Mouse (Mus musculus): ENCODE results near the gene Fam219b.
A peak's percentile ranks its signal among the peaks of the same experiment; 100 is the strongest.

Fam219b gene

GRCm38 (mm10) chr9:57537044-57537727 is at the start of gene Fam219b:
Fam219b (plus strand) TSS chr9:57537528.
- DNase-seq (ENCODE audit: low spot score), result peak; percentile 90

- DNase-seq (ENCODE audit: low spot score), result no peak
Observed at GRCm38 (mm10) chr9:57487807-57488206, 49.5 kb upstream of the Fam219b start.

GRCm38 (mm10) chr9:57493532-57493931 is 43.8 kb upstream of the Fam219b start:
- DNase-seq (ENCODE audit: low spot score), result no peak

DNA sequence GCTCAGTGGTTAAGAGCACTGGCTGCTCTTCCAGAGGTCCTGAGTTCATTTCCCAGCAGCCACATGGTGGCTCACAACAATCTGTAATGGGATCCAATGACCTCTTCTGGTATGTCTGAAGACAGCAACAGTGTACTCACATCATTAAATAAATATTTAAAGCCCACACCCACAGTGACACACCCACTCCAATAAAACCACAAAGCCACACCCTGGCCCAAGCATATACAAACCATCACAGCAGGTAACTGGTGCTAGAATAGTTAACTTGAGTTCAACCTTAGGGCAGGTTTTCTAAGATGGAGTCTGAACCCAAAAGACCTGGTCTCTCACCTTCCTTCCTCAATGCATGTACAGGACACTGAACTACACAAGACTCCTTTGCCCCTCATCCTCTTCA is 42.4 kb upstream of the Fam219b start:
- no peak for DNase-seq (ENCODE audit: low spot score)

DNA sequence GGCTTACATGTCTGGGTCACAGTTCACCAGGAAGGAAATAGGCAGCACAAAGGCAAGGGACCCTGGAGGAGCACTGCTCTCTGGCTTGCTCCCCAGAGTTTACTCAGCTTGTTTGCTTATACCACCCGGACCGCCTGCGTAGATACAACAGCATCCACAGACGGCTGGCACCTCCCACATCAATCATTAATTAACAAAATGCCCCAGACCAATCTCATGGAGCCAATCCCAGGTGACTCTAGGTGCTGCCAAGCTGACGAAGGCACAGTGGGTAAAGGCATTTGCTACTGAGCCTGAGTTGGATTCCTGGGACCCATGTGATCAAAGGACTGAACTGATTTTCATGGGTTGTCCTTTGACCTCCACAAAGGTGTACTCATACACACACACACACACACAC is 40.1 kb upstream of the Fam219b start:
- no peak for DNase-seq (ENCODE audit: low spot score)

GRCm38 (mm10) chr9:57498536-57498935 is 38.8 kb upstream of the Fam219b start:
- DNase-seq (ENCODE audit: low spot score), result no peak

DNA sequence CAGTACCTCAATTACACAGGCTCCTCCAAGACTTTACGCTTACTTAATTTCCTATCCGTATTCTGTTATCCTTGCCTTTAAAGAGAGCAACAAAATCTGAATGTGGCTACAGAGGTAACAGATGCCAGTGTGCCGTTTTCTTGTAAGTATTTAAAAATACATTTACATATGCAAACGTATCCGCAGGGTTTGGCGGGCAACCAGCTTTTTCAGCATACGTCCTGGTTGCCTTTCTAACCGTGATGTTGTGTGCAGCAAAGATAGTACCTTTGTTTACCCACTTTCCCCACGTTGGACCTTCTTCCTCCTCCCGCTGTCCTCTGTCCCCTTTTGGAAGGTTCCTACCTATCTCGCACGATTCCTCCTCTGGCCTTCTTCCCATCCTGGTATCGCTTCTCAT is 35.9 kb upstream of the Fam219b start:
- DNase-seq (ENCODE audit: low spot score), result no peak

DNA sequence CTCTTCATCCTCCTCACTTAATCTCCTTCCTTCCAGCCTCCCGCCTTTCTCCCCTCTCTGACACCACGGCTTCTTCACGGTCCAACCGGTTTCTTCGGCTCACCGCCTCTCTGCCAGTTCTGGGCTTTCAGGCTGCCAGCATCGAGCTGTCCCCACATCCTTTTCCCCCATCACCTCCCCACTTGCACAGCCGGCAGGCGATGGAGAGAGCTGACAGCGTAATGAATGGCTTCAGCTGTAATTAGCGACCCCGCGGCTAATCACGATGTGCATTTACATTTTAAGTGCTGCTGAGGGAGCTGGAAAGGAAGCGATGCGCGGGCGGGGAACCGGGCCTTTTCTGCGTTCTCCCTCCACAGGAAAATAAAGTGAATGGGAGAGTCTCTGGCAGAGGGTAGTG is 35.5 kb upstream of the Fam219b start:
- no peak for DNase-seq (ENCODE audit: low spot score)

DNA sequence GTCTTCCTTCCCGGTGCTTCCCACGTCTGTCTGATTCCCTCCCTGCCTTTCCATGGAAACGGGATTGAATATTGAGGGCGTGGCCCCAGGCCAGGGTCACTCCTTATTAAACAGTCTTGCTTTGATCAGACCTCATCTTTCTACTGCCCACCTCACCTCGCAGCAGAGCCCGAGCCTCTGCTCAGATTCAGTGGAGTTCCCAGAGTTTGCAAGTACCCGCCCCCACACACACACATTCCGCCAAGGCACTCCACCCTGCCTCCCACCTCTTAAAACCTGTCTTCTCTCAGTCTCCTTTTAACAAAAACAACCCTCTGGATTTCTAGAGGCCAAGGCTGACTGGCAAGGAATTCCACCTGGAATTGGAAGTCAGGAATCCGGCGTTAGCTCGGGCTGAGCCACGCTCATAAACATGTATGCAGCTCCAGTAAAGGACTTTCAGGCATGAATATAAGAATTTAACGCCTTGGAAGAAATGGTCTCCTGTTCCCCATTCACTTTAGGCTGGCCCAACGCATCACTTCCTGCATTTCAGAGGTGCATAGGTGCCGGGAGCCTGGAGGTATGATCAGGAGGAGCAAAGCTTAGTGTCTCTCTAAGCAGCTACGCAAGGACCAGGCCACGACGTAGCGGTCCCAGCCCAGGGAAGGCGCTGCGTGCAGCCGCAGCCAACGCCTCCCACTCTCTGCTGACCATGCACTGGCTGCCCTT is 34.3 kb upstream of the Fam219b start:
- DNase-seq (ENCODE audit: low spot score), result peak; percentile 34

DNA sequence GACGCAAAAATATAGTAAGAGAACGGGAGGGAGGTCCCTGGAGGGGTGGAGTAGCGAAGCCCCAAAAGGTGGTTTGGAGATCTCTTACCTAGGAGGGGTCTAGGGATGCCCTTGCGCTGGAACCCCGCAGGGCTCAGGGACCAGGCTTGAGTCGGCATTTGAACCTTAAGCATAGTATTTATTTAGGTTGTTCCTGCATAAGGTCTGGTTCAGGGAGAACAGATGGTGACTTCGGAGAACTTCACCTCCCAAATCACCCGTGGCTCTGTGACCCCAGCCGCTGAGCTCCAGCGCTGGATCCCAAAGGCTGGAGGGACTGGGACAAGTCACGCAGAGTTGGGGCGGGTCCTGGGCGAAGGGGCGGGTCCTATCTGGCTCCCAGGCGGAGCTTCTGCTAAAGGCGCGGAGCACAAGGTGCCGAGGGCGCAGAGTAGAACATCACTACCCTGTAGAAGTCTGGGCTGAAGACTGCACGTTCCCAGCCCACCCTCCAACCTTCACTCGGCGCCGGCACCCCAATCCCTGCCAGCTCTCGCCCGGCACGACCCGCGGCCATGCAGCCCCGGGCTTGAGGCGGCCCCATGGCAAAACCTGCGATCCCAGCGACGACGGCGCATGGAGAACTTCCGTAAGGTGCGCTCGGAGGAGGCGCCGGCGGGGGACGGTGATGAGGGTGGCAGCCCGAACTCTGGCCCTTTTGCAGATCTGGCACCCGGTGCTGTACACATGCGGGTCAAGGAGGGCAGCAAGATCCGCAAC is 33.5 kb upstream of the Fam219b start, which contains the start of gene Rpp25:
Rpp25 (plus strand) TSS at position 405 of the 759 bp plus-strand sequence.
- peak; percentile 68 for DNase-seq (ENCODE audit: low spot score)

- peak; percentile 79 for DNase-seq (ENCODE audit: low spot score)
Observed at GRCm38 (mm10) chr9:57504381-57504700, 33.0 kb upstream of the Fam219b start.

DNA sequence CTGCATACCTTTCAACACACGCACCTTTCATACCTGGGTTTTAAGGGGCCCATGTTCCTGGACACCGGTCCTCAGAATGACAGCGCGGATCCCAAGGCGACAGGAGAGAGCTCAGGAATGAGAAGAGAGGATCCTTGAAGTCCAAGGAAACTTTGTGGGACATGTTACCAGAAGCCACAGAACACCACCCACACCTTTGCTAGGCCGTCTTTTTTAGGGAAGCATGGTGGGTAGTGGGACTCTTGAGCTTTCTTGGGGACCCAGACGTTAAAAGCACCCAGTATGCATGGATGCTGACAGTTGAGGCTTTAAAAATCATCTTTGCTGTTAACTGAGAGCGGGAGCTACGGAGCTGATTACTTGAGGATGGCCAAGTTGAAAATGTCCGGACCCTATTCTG is 32.4 kb upstream of the Fam219b start:
- no peak for DNase-seq (ENCODE audit: low spot score)

DNA sequence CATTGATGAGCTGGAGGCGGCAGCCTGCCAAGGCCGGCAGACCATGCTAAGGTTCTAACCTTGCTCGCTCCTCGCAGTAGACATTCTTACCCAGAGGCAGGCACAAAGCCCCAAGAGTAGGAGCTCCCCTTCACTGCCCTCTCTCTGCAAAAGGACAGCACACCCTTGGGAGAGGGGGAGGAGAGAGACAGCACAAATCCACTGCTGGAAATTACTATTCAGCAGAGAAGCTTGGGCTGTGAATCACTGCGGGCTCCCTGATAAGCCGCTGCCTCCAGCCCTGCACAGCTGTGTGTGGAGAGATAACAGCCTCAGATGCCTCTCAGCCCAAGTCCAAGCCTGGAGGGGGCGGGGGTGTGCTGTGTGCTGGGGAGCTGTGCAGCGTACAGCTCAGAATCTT is 31.6 kb upstream of the Fam219b start:
- DNase-seq (ENCODE audit: low spot score), result peak; percentile 69

DNA sequence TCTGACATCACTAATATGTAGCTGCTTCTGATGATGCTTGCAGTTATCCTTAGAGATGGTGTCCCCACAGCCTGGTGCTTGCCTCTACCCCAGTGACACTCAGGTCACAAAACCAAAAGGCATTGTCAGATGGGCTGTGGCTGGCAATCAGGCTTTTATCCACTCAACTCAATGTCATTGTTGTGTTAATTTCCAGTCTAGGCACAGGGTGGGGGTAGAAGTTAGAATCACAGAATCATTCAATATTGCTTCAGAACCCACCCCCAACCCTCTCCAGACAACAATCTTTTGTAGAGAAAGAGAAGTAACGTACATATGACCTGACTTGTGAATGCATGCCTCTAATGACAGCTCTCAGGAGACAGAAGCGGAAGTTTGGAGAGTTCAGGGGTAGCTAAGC is 26.8 kb upstream of the Fam219b start:
- no peak for DNase-seq (ENCODE audit: low spot score)

GRCm38 (mm10) chr9:57517113-57517512 is 20.2 kb upstream of the Fam219b start:
- peak; percentile 77 for DNase-seq (ENCODE audit: low spot score)

GRCm38 (mm10) chr9:57520375-57521055 is 16.8 kb upstream of the Fam219b start:
- no peak for DNase-seq (ENCODE audit: low spot score)

- peak; percentile 95 for DNase-seq (ENCODE audit: low spot score)
Observed at GRCm38 (mm10) chr9:57521056-57521911, 16.0 kb upstream of the Fam219b start, which contains the start of gene Cox5a. Cox5a (plus strand) TSS chr9:57521274.

GRCm38 (mm10) chr9:57522114-57522860 is 15.0 kb upstream of the Fam219b start:
- no peak for DNase-seq (ENCODE audit: low spot score)

GRCm38 (mm10) chr9:57522861-57523246 is 14.5 kb upstream of the Fam219b start:
- DNase-seq (ENCODE audit: low spot score), result no peak

DNA sequence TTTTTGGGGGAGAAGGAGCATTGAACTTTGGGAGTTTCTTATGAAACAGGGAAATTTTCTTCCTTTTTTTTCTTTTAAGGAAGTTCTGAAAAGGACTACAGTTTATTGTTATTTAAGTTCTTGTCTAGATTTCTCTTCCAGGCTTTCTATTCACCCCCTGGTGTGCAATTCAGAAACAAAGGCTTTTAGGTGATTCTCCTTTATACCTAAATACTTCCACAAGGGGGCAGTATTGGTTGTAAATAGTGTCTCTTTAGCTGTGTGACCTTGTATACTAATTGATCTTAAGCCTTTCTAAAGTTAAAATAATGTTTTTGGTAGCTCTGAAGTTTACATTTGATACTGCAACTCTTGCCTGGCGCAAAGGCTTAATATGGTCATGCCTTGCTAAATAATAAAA is 13.6 kb upstream of the Fam219b start:
- DNase-seq (ENCODE audit: low spot score), result peak; percentile 88

- DNase-seq (ENCODE audit: low spot score), result no peak
Observed at GRCm38 (mm10) chr9:57524439-57524838, 12.9 kb upstream of the Fam219b start.
